Mouse (Mus musculus): ENCODE results near the gene Osbpl8. TPM values are rescaled to one million over a fixed set of nuclear protein-coding genes. Genes with fewer than 3 reads are reported as not detected.

The Osbpl8 gene
- polyA plus RNA-seq, 1 experiment from 2014 or later = 7.1 TPM

- H3K9ac ChIP-seq (replicated peaks; ENCODE audit: low read length) = no peak overlapping the region
- 69% methylated on average over 3 of the region's 3 CpGs for WGBS
- H3K27me3 ChIP-seq (ENCODE audit: insufficient read depth, low read length) = no peaks in the 10 kb centered on the region
- no peak overlapping the region for H3K4me2 ChIP-seq (replicated peaks; ENCODE audit: low read depth, low read length)
- H3K36me3 ChIP-seq (ENCODE audit: insufficient read depth, low read length) = no peaks in the 10 kb centered on the region
- H3K9me3 ChIP-seq (ENCODE audit: low read length) = no peaks in the 10 kb centered on the region
- no peak overlapping the region for H3K27ac ChIP-seq (ENCODE audit: low read length)
- peaks cover 16% of the 10 kb centered on the region; the same call in 1 of the 2 replicates for H3K4me1 ChIP-seq (ENCODE audit: insufficient read depth, low read length)
- H3K4me3 ChIP-seq (ENCODE audit: low read length) = no peak overlapping the region
- ATAC-seq (ENCODE audit: low FRiP score, low TSS enrichment) = no peak
Observed at GRCm38 (mm10) chr10:111163025-111163424, 1.5 kb upstream of the Osbpl8 start.

- no peaks in the 10 kb centered on the region for H3K9me3 ChIP-seq (ENCODE audit: low read length)
- H3K27ac ChIP-seq (ENCODE audit: low read length) = peak overlapping the region; percentile 91
- H3K4me3 ChIP-seq (ENCODE audit: low read length) = peak overlapping the region; percentile 89
- ATAC-seq (ENCODE audit: low FRiP score, low TSS enrichment) = no peak
- H3K9ac ChIP-seq (replicated peaks; ENCODE audit: low read length) = peak overlapping the region; percentile 94
- H3K36me3 ChIP-seq (ENCODE audit: insufficient read depth, low read length) = no peaks in the 10 kb centered on the region
- no peaks in the 10 kb centered on the region for H3K27me3 ChIP-seq (ENCODE audit: insufficient read depth, low read length)
- H3K4me1 ChIP-seq (ENCODE audit: insufficient read depth, low read length) = peaks cover 16% of the 10 kb centered on the region; the same call in 1 of the 2 replicates
- H3K4me2 ChIP-seq (replicated peaks; ENCODE audit: low read depth, low read length) = peak overlapping the region; percentile 78
- WGBS = 26% methylated on average over 9 of the region's 9 CpGs
Observed at GRCm38 (mm10) chr10:111163601-111164240, 831 bp upstream of the Osbpl8 start.

GRCm38 (mm10) chr10:111165219-111165981 lies 848 bp downstream of the Osbpl8 start:
- Histone ChIP-seq H3K9ac (replicated peaks; ENCODE audit: low read length) (peak overlapping the region; percentile 94), H3K27me3 (ENCODE audit: insufficient read depth, low read length) (no peaks in the 10 kb centered on the region), H3K9me3 (ENCODE audit: low read length) (no peaks in the 10 kb centered on the region), H3K4me3 (ENCODE audit: low read length) (peak overlapping the region; percentile 89), H3K4me1 (ENCODE audit: insufficient read depth, low read length) (peaks cover 16% of the 10 kb centered on the region; the same call in 1 of the 2 replicates), H3K36me3 (ENCODE audit: insufficient read depth, low read length) (no peaks in the 10 kb centered on the region), H3K27ac (ENCODE audit: low read length) (peak overlapping the region; percentile 82), H3K4me2 (replicated peaks; ENCODE audit: low read depth, low read length) (peak overlapping the region; percentile 78)
- ATAC-seq (ENCODE audit: low FRiP score, low TSS enrichment) = peak; percentile 72
- WGBS = 0% methylated on average over 52 of the region's 52 CpGs

- Histone ChIP-seq H3K36me3 (ENCODE audit: insufficient read depth, low read length) (no peaks in the 10 kb centered on the region), H3K9me3 (ENCODE audit: low read length) (no peaks in the 10 kb centered on the region), H3K27me3 (ENCODE audit: insufficient read depth, low read length) (no peaks in the 10 kb centered on the region), H3K4me2 (replicated peaks; ENCODE audit: low read depth, low read length) (peak overlapping the region; percentile 78), H3K9ac (replicated peaks; ENCODE audit: low read length) (peak overlapping the region; percentile 94; the same call in 1 of the 2 replicates), H3K4me1 (ENCODE audit: insufficient read depth, low read length) (peaks cover 16% of the 10 kb centered on the region; the same call in 1 of the 2 replicates), H3K27ac (ENCODE audit: low read length) (no peak overlapping the region), H3K4me3 (ENCODE audit: low read length) (peak overlapping the region; percentile 89)
- no peak for ATAC-seq (ENCODE audit: low FRiP score, low TSS enrichment)
- WGBS = 35% methylated on average over 4 of the region's 4 CpGs
Observed at GRCm38 (mm10) chr10:111166057-111166841, 1.7 kb downstream of the Osbpl8 start.

GRCm38 (mm10) chr10:111167444-111167843 lies 2.9 kb downstream of the Osbpl8 start:
- no peak for ATAC-seq (ENCODE audit: low FRiP score, low TSS enrichment)
- Histone ChIP-seq H3K36me3 (ENCODE audit: insufficient read depth, low read length) (no peaks in the 10 kb centered on the region), H3K9ac (replicated peaks; ENCODE audit: low read length) (no peak overlapping the region), H3K4me3 (ENCODE audit: low read length) (no peak overlapping the region), H3K27me3 (ENCODE audit: insufficient read depth, low read length) (no peaks in the 10 kb centered on the region), H3K4me1 (ENCODE audit: insufficient read depth, low read length) (peaks cover 16% of the 10 kb centered on the region; the same call in 1 of the 2 replicates), H3K9me3 (ENCODE audit: low read length) (no peaks in the 10 kb centered on the region), H3K4me2 (replicated peaks; ENCODE audit: low read depth, low read length) (no peak overlapping the region), H3K27ac (ENCODE audit: low read length) (no peak overlapping the region)
- WGBS = 90% methylated on average over 4 of the region's 4 CpGs

GRCm38 (mm10) chr10:111168305-111168704 lies 3.8 kb downstream of the Osbpl8 start:
- Histone ChIP-seq H3K27ac (ENCODE audit: low read length) (no peak overlapping the region), H3K9ac (replicated peaks; ENCODE audit: low read length) (no peak overlapping the region), H3K27me3 (ENCODE audit: insufficient read depth, low read length) (no peaks in the 10 kb centered on the region), H3K36me3 (ENCODE audit: insufficient read depth, low read length) (no peaks in the 10 kb centered on the region), H3K9me3 (ENCODE audit: low read length) (no peaks in the 10 kb centered on the region), H3K4me2 (replicated peaks; ENCODE audit: low read depth, low read length) (no peak overlapping the region), H3K4me3 (ENCODE audit: low read length) (no peak overlapping the region), H3K4me1 (ENCODE audit: insufficient read depth, low read length) (peaks cover 16% of the 10 kb centered on the region; the same call in 1 of the 2 replicates)
- WGBS = 76% methylated on average over 3 of the region's 3 CpGs
- ATAC-seq (ENCODE audit: low FRiP score, low TSS enrichment) = no peak

- no peak overlapping the region for H3K4me2 ChIP-seq (replicated peaks; ENCODE audit: low read depth, low read length)
- H3K4me1 ChIP-seq (ENCODE audit: insufficient read depth, low read length) = peaks cover 3% of the 10 kb centered on the region; the same call in 1 of the 2 replicates
- ATAC-seq (ENCODE audit: low FRiP score, low TSS enrichment) = no peak
- H3K9ac ChIP-seq (replicated peaks; ENCODE audit: low read length) = no peak overlapping the region
- no peaks in the 10 kb centered on the region for H3K36me3 ChIP-seq (ENCODE audit: insufficient read depth, low read length)
- no peak overlapping the region for H3K4me3 ChIP-seq (ENCODE audit: low read length)
- no peaks in the 10 kb centered on the region for H3K9me3 ChIP-seq (ENCODE audit: low read length)
- H3K27ac ChIP-seq (ENCODE audit: low read length) = no peak overlapping the region
- 85% methylated on average over 15 of the region's 15 CpGs for WGBS
- H3K27me3 ChIP-seq (ENCODE audit: insufficient read depth, low read length) = no peaks in the 10 kb centered on the region
Observed at GRCm38 (mm10) chr10:111171246-111171934, 6.8 kb downstream of the Osbpl8 start.

GRCm38 (mm10) chr10:111173589-111174247 lies 9.2 kb downstream of the Osbpl8 start:
- Histone ChIP-seq H3K36me3 (ENCODE audit: insufficient read depth, low read length) (no peaks in the 10 kb centered on the region), H3K27me3 (ENCODE audit: insufficient read depth, low read length) (no peaks in the 10 kb centered on the region), H3K9me3 (ENCODE audit: low read length) (no peaks in the 10 kb centered on the region), H3K4me3 (ENCODE audit: low read length) (no peak overlapping the region), H3K4me2 (replicated peaks; ENCODE audit: low read depth, low read length) (no peak overlapping the region), H3K4me1 (ENCODE audit: insufficient read depth, low read length) (no peaks in the 10 kb centered on the region), H3K27ac (ENCODE audit: low read length) (no peak overlapping the region), H3K9ac (replicated peaks; ENCODE audit: low read length) (no peak overlapping the region)
- WGBS = 84% methylated on average over 7 of the region's 7 CpGs
- no peak for ATAC-seq (ENCODE audit: low FRiP score, low TSS enrichment)

GRCm38 (mm10) chr10:111177336-111177735 lies 12.8 kb downstream of the Osbpl8 start:
- no peaks in the 10 kb centered on the region for H3K4me1 ChIP-seq (ENCODE audit: insufficient read depth, low read length)
- WGBS = 71% methylated on average over 8 of the region's 8 CpGs
- no peak for ATAC-seq (ENCODE audit: low FRiP score, low TSS enrichment)
- H3K27ac ChIP-seq (ENCODE audit: low read length) = no peak overlapping the region
- H3K36me3 ChIP-seq (ENCODE audit: insufficient read depth, low read length) = no peaks in the 10 kb centered on the region
- no peaks in the 10 kb centered on the region for H3K9me3 ChIP-seq (ENCODE audit: low read length)
- H3K27me3 ChIP-seq (ENCODE audit: insufficient read depth, low read length) = no peaks in the 10 kb centered on the region
- no peak overlapping the region for H3K9ac ChIP-seq (replicated peaks; ENCODE audit: low read length)
- H3K4me3 ChIP-seq (ENCODE audit: low read length) = no peak overlapping the region
- H3K4me2 ChIP-seq (replicated peaks; ENCODE audit: low read depth, low read length) = no peak overlapping the region

Data from kidney, embryonic 16.5 days (tissue).